Mouse (Mus musculus): ENCODE results near the gene Susd5.

The Susd5 gene

GRCm38 (mm10) chr9:114057090-114057796, at the start of gene Susd5:
Gene Susd5 (plus strand): TSS chr9:114057140.
- peak; percentile 41 for DNase-seq (ENCODE audit: low spot score)

- DNase-seq (ENCODE audit: low spot score) = no peak
Observed at GRCm38 (mm10) chr9:114007850-114008350, 49.0 kb upstream of the Susd5 start.

- DNase-seq (ENCODE audit: low spot score) = peak; percentile 15
Observed at GRCm38 (mm10) chr9:114009526-114009925, 47.4 kb upstream of the Susd5 start.

- no peak for DNase-seq (ENCODE audit: low spot score)
Observed at GRCm38 (mm10) chr9:114011203-114011602, 45.7 kb upstream of the Susd5 start.

- DNase-seq (ENCODE audit: low spot score) = no peak
Observed at GRCm38 (mm10) chr9:114014034-114014433, 42.9 kb upstream of the Susd5 start.

GRCm38 (mm10) chr9:114015724-114016123, 41.2 kb upstream of the Susd5 start:
- DNase-seq (ENCODE audit: low spot score) = no peak

- DNase-seq (ENCODE audit: low spot score) = no peak
Observed at GRCm38 (mm10) chr9:114016402-114016801, 40.5 kb upstream of the Susd5 start.

- no peak for DNase-seq (ENCODE audit: low spot score)
Observed at GRCm38 (mm10) chr9:114019012-114019762, 37.8 kb upstream of the Susd5 start.

- DNase-seq (ENCODE audit: low spot score) = no peak
Observed at GRCm38 (mm10) chr9:114022141-114022540, 34.8 kb upstream of the Susd5 start.

GRCm38 (mm10) chr9:114025182-114025581, 31.8 kb upstream of the Susd5 start:
- DNase-seq (ENCODE audit: low spot score) = peak; percentile 16

GRCm38 (mm10) chr9:114025846-114026245, 31.1 kb upstream of the Susd5 start:
- DNase-seq (ENCODE audit: low spot score) = peak; percentile 66

- DNase-seq (ENCODE audit: low spot score) = peak; percentile 94
Observed at GRCm38 (mm10) chr9:114026261-114026934, 30.5 kb upstream of the Susd5 start.

- DNase-seq (ENCODE audit: low spot score) = peak; percentile 9
Observed at GRCm38 (mm10) chr9:114040945-114041344, 16.0 kb upstream of the Susd5 start.

GRCm38 (mm10) chr9:114042490-114042889, 14.4 kb upstream of the Susd5 start:
- peak; percentile 12 for DNase-seq (ENCODE audit: low spot score)

GRCm38 (mm10) chr9:114044446-114044845, 12.5 kb upstream of the Susd5 start:
- peak; percentile 33 for DNase-seq (ENCODE audit: low spot score)

- no peak for DNase-seq (ENCODE audit: low spot score)
Observed at GRCm38 (mm10) chr9:114046028-114046427, 10.9 kb upstream of the Susd5 start, which contains the start of gene Fbxl2. Gene Fbxl2 (minus strand): TSS chr9:114046191.

- no peak for DNase-seq (ENCODE audit: low spot score)
Observed at GRCm38 (mm10) chr9:114046676-114047075, 10.3 kb upstream of the Susd5 start.

- DNase-seq (ENCODE audit: low spot score) = no peak
Observed at GRCm38 (mm10) chr9:114050106-114050505, 6.8 kb upstream of the Susd5 start.

GRCm38 (mm10) chr9:114050778-114051177, 6.2 kb upstream of the Susd5 start:
- no peak for DNase-seq (ENCODE audit: low spot score)

- no peak for DNase-seq (ENCODE audit: low spot score)
Observed at GRCm38 (mm10) chr9:114052031-114052430, 4.9 kb upstream of the Susd5 start.

- DNase-seq (ENCODE audit: low spot score) = no peak
Observed at GRCm38 (mm10) chr9:114052866-114053265, 4.1 kb upstream of the Susd5 start.

GRCm38 (mm10) chr9:114068494-114069053, 11.6 kb downstream of the Susd5 start:
- DNase-seq (ENCODE audit: low spot score) = no peak

All from embryo, embryonic 10.5 days (tissue).